Mouse (Mus musculus): ENCODE results near the gene Nanog.
"Not testable (repeated sequence)": the region's sequence is repeated elsewhere in the genome, so short reads cannot be mapped to it uniquely, and the experiment has no call there.

GRCm38 (mm10) chr6:122718224-122718623 lies 10.9 kb downstream of the Nanog start:
- TF ChIP-seq CTCF, POLR2A (IDR thresholded peaks at IDR 0.05; ENCODE audit: extremely low read depth, insufficient read depth, low read length): not testable (repeated sequence)
